Comparison of ENCODE assay signal across 14 mouse cellular contexts in the genomic region with DNA sequence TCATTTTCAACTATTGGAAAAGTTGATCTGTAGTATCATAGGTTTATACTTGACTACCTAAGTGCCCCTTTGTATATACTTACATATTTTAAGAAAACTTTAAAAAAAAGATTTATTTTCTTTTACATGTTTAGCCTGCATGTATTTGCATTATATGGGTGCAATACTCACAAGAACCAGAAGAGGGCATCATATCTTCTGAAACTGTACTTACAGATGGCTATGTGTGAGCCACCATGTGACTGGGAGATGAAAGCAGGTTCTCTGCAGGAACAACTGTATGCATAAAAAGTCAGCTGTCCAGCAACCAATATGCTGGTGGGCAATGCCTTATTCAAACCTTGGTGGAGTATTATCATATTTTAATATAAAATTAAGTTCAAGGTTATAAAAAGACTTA.
DNase-seq lines count a peak whose midpoint lies in the region; ATAC-seq and TF ChIP-seq lines count a peak whose summit lies in the region.
"Had no signal": no experiment of that assay in that cellular context is flagged by ENCODE, and none has a peak within 500 bp of the region (broad histone marks: within the 10 kb centered on the region; RNA-seq: fewer than 3 reads in every experiment).

No protein-coding gene starts in this region.

- H3K4me1 ChIP-seq in hindbrain, postnatal 0 days (ENCODE audit: insufficient read depth, low read length): no peaks in the 10 kb centered on the region
- H3K4me1 ChIP-seq in hindbrain, embryonic 14.5 days (replicated peaks; ENCODE audit: control insufficient read depth, insufficient read depth, low read length): no peaks in the 10 kb centered on the region
- H3K4me1 ChIP-seq in lung, embryonic 14.5 days (ENCODE audit: insufficient read depth): no peaks in the 10 kb centered on the region
- H3K4me1 ChIP-seq in stomach, postnatal 0 days (replicated peaks; ENCODE audit: control insufficient read depth, insufficient read depth): no peaks in the 10 kb centered on the region
- H3K4me1 ChIP-seq: heart, embryonic 10.5 days; limb, embryonic 12.5 days; midbrain, embryonic 12.5 days; neural tube, embryonic 12.5 days had no signal

- H3K27me3 ChIP-seq in hindbrain, postnatal 0 days (ENCODE audit: insufficient read depth, low read length): no peaks in the 10 kb centered on the region
- H3K27me3 ChIP-seq in hindbrain, embryonic 14.5 days (ENCODE audit: control insufficient read depth, insufficient read depth, low read length): no peaks in the 10 kb centered on the region
- H3K27me3 ChIP-seq in lung, embryonic 14.5 days (ENCODE audit: insufficient read depth, low read length): no peaks in the 10 kb centered on the region
- no peaks in the 10 kb centered on the region for H3K27me3 ChIP-seq in Patski
- no peaks in the 10 kb centered on the region for H3K27me3 ChIP-seq in stomach, postnatal 0 days (ENCODE audit: control insufficient read depth, insufficient read depth, low read length)
- H3K27me3 ChIP-seq: limb, embryonic 12.5 days; midbrain, embryonic 12.5 days; neural tube, embryonic 12.5 days had no signal

- no peak overlapping the region for H3K27ac ChIP-seq in hindbrain, postnatal 0 days
- H3K27ac ChIP-seq in hindbrain, embryonic 14.5 days: no peak overlapping the region
- H3K27ac ChIP-seq in lung, embryonic 14.5 days (ENCODE audit: low read depth): no peak overlapping the region
- no peak overlapping the region for H3K27ac ChIP-seq in stomach, postnatal 0 days (replicated peaks)
- H3K27ac ChIP-seq: heart, embryonic 10.5 days; limb, embryonic 12.5 days; midbrain, embryonic 12.5 days; neural tube, embryonic 12.5 days had no signal

- H3K36me3 ChIP-seq in hindbrain, postnatal 0 days (ENCODE audit: insufficient read depth, low read length): no peaks in the 10 kb centered on the region
- no peaks in the 10 kb centered on the region for H3K36me3 ChIP-seq in hindbrain, embryonic 14.5 days (replicated peaks; ENCODE audit: control insufficient read depth, insufficient read depth)
- H3K36me3 ChIP-seq in lung, embryonic 14.5 days (ENCODE audit: insufficient read depth): no peaks in the 10 kb centered on the region
- H3K36me3 ChIP-seq in stomach, postnatal 0 days (ENCODE audit: control insufficient read depth, insufficient read depth, low read length): no peaks in the 10 kb centered on the region
- H3K36me3 ChIP-seq: heart, embryonic 10.5 days; limb, embryonic 12.5 days; midbrain, embryonic 12.5 days; neural tube, embryonic 12.5 days had no signal

- POLR2A ChIA-PET in Patski (lab: Charles Lee): no interaction called here

- no peak overlapping the region for H3K4me2 ChIP-seq in hindbrain, postnatal 0 days (ENCODE audit: low read depth, low read length)
- H3K4me2 ChIP-seq in hindbrain, embryonic 14.5 days (replicated peaks): no peak overlapping the region
- no peak overlapping the region for H3K4me2 ChIP-seq in lung, embryonic 14.5 days
- no peak overlapping the region for H3K4me2 ChIP-seq in stomach, postnatal 0 days (replicated peaks; ENCODE audit: low read depth)
- H3K4me2 ChIP-seq: limb, embryonic 12.5 days; midbrain, embryonic 12.5 days; neural tube, embryonic 12.5 days had no signal

- no peaks in the 10 kb centered on the region for H3K9me3 ChIP-seq in hindbrain, postnatal 0 days (ENCODE audit: low read length)
- no peaks in the 10 kb centered on the region for H3K9me3 ChIP-seq in hindbrain, embryonic 14.5 days (ENCODE audit: control insufficient read depth, low read length)
- no peaks in the 10 kb centered on the region for H3K9me3 ChIP-seq in lung, embryonic 14.5 days (ENCODE audit: low read depth, low read length)
- no peaks in the 10 kb centered on the region for H3K9me3 ChIP-seq in stomach, postnatal 0 days (ENCODE audit: control insufficient read depth, low read length)
- H3K9me3 ChIP-seq: heart, embryonic 10.5 days; limb, embryonic 12.5 days; midbrain, embryonic 12.5 days; neural tube, embryonic 12.5 days had no signal

- no peak for TF ChIP-seq EP300 in stomach, postnatal 0 days (optimal IDR thresholded peaks at IDR 0.05)

- DNase-seq in hindbrain, postnatal 0 days (ENCODE audit: low spot score): peak; percentile 33
- DNase-seq in hindbrain, embryonic 14.5 days (ENCODE audit: low spot score): no peak
- DNase-seq in lung, embryonic 14.5 days: peak; percentile 2
- DNase-seq in lung, postnatal 25 days (ENCODE audit: low spot score): no peak
- DNase-seq in Patski (ENCODE audit: low read depth, low spot score): no peak
- DNase-seq in stomach, postnatal 0 days (ENCODE audit: low spot score): no peak
- DNase-seq in left cerebral cortex, postnatal 4 days: no peak
- DNase-seq: kidney, adult 8-10 months had no signal

- peak; percentile 58 for TF ChIP-seq CTCF in hindbrain, postnatal 0 days (IDR thresholded peaks at IDR 0.05; ENCODE audit: low read depth)
- TF ChIP-seq CTCF in lung, embryonic 14.5 days (IDR thresholded peaks at IDR 0.05; ENCODE audit: low read depth): peak; percentile 19; the same call in 1 of the 2 replicates
- peak; percentile 15 for TF ChIP-seq CTCF in Patski (IDR thresholded peaks at IDR 0.05)
- TF ChIP-seq CTCF in stomach, postnatal 0 days (IDR thresholded peaks at IDR 0.05; ENCODE audit: low read depth): peak; percentile 49

- H3K4me3 ChIP-seq in hindbrain, postnatal 0 days (ENCODE audit: low read length): no peak overlapping the region
- H3K4me3 ChIP-seq in hindbrain, embryonic 14.5 days (replicated peaks; ENCODE audit: low read length): no peak overlapping the region
- H3K4me3 ChIP-seq in lung, embryonic 14.5 days (ENCODE audit: low read depth, low read length): no peak overlapping the region
- H3K4me3 ChIP-seq in stomach, postnatal 0 days (ENCODE audit: low read depth, low read length): no peak overlapping the region
- H3K4me3 ChIP-seq: erythroblast, embryonic 14.5 days; heart, embryonic 10.5 days; limb, embryonic 12.5 days; midbrain, embryonic 12.5 days; neural tube, embryonic 12.5 days had no signal

- intact Hi-C loops in left cerebral cortex, postnatal 4 days (cut with DNase I): no loop called here

- no peak for ATAC-seq in hindbrain, postnatal 0 days
- ATAC-seq in hindbrain, embryonic 14.5 days (ENCODE audit: low FRiP score): no peak
- no peak for ATAC-seq in lung, embryonic 14.5 days (ENCODE audit: insufficient read depth)
- no peak for ATAC-seq in Patski
- no peak for ATAC-seq in stomach, postnatal 0 days (ENCODE audit: low FRiP score, low TSS enrichment)
- ATAC-seq: lung, postnatal 0 days had no signal

- in situ Hi-C loops in Patski (cut with MboI; ENCODE audit: low pct_unique_long_range_greater_than_20kb): no loop called here

- H3K9ac ChIP-seq in hindbrain, postnatal 0 days (replicated peaks; ENCODE audit: low read length): no peak overlapping the region
- no peak overlapping the region for H3K9ac ChIP-seq in hindbrain, embryonic 14.5 days
- H3K9ac ChIP-seq in lung, embryonic 14.5 days: no peak overlapping the region
- no peak overlapping the region for H3K9ac ChIP-seq in stomach, postnatal 0 days (ENCODE audit: low read length)
- H3K9ac ChIP-seq: limb, embryonic 12.5 days; midbrain, embryonic 12.5 days; neural tube, embryonic 12.5 days had no signal

- CTCF ChIA-PET in Patski (lab: Charles Lee): no interaction called here

Comparison
In these comparisons a context has a peak if more than half of its experiments do, and no peak if none do; other contexts are left out.
1. DNase-seq: peak in hindbrain, postnatal 0 days (single experiment) and lung, embryonic 14.5 days (single experiment); none in hindbrain, embryonic 14.5 days (single experiment), lung, postnatal 25 days (single experiment), Patski (single experiment), stomach, postnatal 0 days (single experiment) and left cerebral cortex, postnatal 4 days (single experiment).
2. Peak in every context shown above with its lines, with median percentiles within 50 percentile points of each other: CTCF ChIP-seq.